Mouse (Mus musculus): Measurements from ENCODE around the gene Sirt1. TPM values are rescaled to one million over a fixed set of nuclear protein-coding genes. Genes with fewer than 3 reads are reported as not detected.
A peak's percentile ranks its signal among the peaks of the same experiment; 100 is the strongest.

Sirt1 gene
- polyA plus RNA-seq, 1 experiment from 2014 or later, result 3.4 TPM

GRCm38 (mm10) chr10:63308582-63309366 is 72.7 kb downstream of the Sirt1 start:
- Histone ChIP-seq H3K4me1 (ENCODE audit: control insufficient read depth, insufficient read depth, low read depth, low read length) (no peaks in the 10 kb centered on the region), H3K27me3 (replicated peaks; ENCODE audit: control insufficient read depth, insufficient read depth, low read length) (no peaks in the 10 kb centered on the region), H3K36me3 (ENCODE audit: control insufficient read depth, insufficient read depth, low read length) (peaks cover 15% of the 10 kb centered on the region), H3K9ac (ENCODE audit: low read depth, low read length) (no peak overlapping the region), H3K4me3 (ENCODE audit: low read length) (no peak overlapping the region), H3K4me2 (ENCODE audit: low read length) (no peak overlapping the region), H3K27ac (ENCODE audit: low read depth, low read length) (no peak overlapping the region), H3K9me3 (ENCODE audit: control insufficient read depth, low read length) (no peaks in the 10 kb centered on the region)
- ATAC-seq, result peak; percentile 74
- 41% methylated on average over 10 of the region's 10 CpGs for WGBS

GRCm38 (mm10) chr10:63302356-63302755 is 79.1 kb downstream of the Sirt1 start:
- ATAC-seq, result no peak
- Histone ChIP-seq H3K9ac (ENCODE audit: low read depth, low read length) (no peak overlapping the region), H3K9me3 (ENCODE audit: control insufficient read depth, low read length) (no peaks in the 10 kb centered on the region), H3K27ac (ENCODE audit: low read depth, low read length) (no peak overlapping the region), H3K27me3 (replicated peaks; ENCODE audit: control insufficient read depth, insufficient read depth, low read length) (no peaks in the 10 kb centered on the region), H3K4me3 (ENCODE audit: low read length) (no peak overlapping the region), H3K36me3 (ENCODE audit: control insufficient read depth, insufficient read depth, low read length) (peaks cover 9% of the 10 kb centered on the region), H3K4me2 (ENCODE audit: low read length) (no peak overlapping the region), H3K4me1 (ENCODE audit: control insufficient read depth, insufficient read depth, low read depth, low read length) (no peaks in the 10 kb centered on the region)
- 98% methylated on average over 2 of the region's 2 CpGs for WGBS

GRCm38 (mm10) chr10:63282846-63283245 is 98.7 kb downstream of the Sirt1 start:
- 90% methylated on average over 7 of the region's 7 CpGs for WGBS
- Histone ChIP-seq H3K27ac (ENCODE audit: low read depth, low read length) (no peak overlapping the region), H3K4me2 (ENCODE audit: low read length) (no peak overlapping the region), H3K9me3 (ENCODE audit: control insufficient read depth, low read length) (no peaks in the 10 kb centered on the region), H3K9ac (ENCODE audit: low read depth, low read length) (no peak overlapping the region), H3K36me3 (ENCODE audit: control insufficient read depth, insufficient read depth, low read length) (peaks cover 27% of the 10 kb centered on the region), H3K27me3 (replicated peaks; ENCODE audit: control insufficient read depth, insufficient read depth, low read length) (no peaks in the 10 kb centered on the region), H3K4me3 (ENCODE audit: low read length) (no peak overlapping the region), H3K4me1 (ENCODE audit: control insufficient read depth, insufficient read depth, low read depth, low read length) (no peaks in the 10 kb centered on the region)
- ATAC-seq, result no peak

GRCm38 (mm10) chr10:63282417-63282816 is 99.1 kb downstream of the Sirt1 start:
- H3K4me1 ChIP-seq (ENCODE audit: control insufficient read depth, insufficient read depth, low read depth, low read length), result no peaks in the 10 kb centered on the region
- H3K36me3 ChIP-seq (ENCODE audit: control insufficient read depth, insufficient read depth, low read length), result peaks cover 27% of the 10 kb centered on the region
- no peak overlapping the region for H3K27ac ChIP-seq (ENCODE audit: low read depth, low read length)
- H3K4me2 ChIP-seq (ENCODE audit: low read length), result no peak overlapping the region
- WGBS, result 94% methylated on average over 4 of the region's 4 CpGs
- H3K9ac ChIP-seq (ENCODE audit: low read depth, low read length), result no peak overlapping the region
- no peaks in the 10 kb centered on the region for H3K9me3 ChIP-seq (ENCODE audit: control insufficient read depth, low read length)
- ATAC-seq, result no peak
- H3K4me3 ChIP-seq (ENCODE audit: low read length), result no peak overlapping the region
- no peaks in the 10 kb centered on the region for H3K27me3 ChIP-seq (replicated peaks; ENCODE audit: control insufficient read depth, insufficient read depth, low read length)

- Histone ChIP-seq H3K36me3 (ENCODE audit: control insufficient read depth, insufficient read depth, low read length) (peaks cover 18% of the 10 kb centered on the region), H3K4me3 (ENCODE audit: low read length) (no peak overlapping the region), H3K9ac (ENCODE audit: low read depth, low read length) (no peak overlapping the region), H3K27ac (ENCODE audit: low read depth, low read length) (no peak overlapping the region), H3K4me2 (ENCODE audit: low read length) (no peak overlapping the region), H3K4me1 (ENCODE audit: control insufficient read depth, insufficient read depth, low read depth, low read length) (no peaks in the 10 kb centered on the region), H3K9me3 (ENCODE audit: control insufficient read depth, low read length) (no peaks in the 10 kb centered on the region), H3K27me3 (replicated peaks; ENCODE audit: control insufficient read depth, insufficient read depth, low read length) (no peaks in the 10 kb centered on the region)
- WGBS, result 88% methylated on average over 3 of the region's 3 CpGs
- no peak for ATAC-seq
Measured at GRCm38 (mm10) chr10:63279851-63280250, 101.7 kb downstream of the Sirt1 start.

GRCm38 (mm10) chr10:63277010-63277409 is 104.5 kb downstream of the Sirt1 start:
- Histone ChIP-seq H3K27me3 (replicated peaks; ENCODE audit: control insufficient read depth, insufficient read depth, low read length) (no peaks in the 10 kb centered on the region), H3K27ac (ENCODE audit: low read depth, low read length) (no peak overlapping the region), H3K36me3 (ENCODE audit: control insufficient read depth, insufficient read depth, low read length) (peaks cover 22% of the 10 kb centered on the region), H3K4me3 (ENCODE audit: low read length) (no peak overlapping the region), H3K9me3 (ENCODE audit: control insufficient read depth, low read length) (no peaks in the 10 kb centered on the region), H3K9ac (ENCODE audit: low read depth, low read length) (no peak overlapping the region), H3K4me2 (ENCODE audit: low read length) (no peak overlapping the region), H3K4me1 (ENCODE audit: control insufficient read depth, insufficient read depth, low read depth, low read length) (no peaks in the 10 kb centered on the region)
- whole genome bisulfite sequencing, result 93% methylated on average over 3 of the region's 3 CpGs
- ATAC-seq, result no peak

- Histone ChIP-seq H3K4me1 (ENCODE audit: control insufficient read depth, insufficient read depth, low read depth, low read length) (no peaks in the 10 kb centered on the region), H3K4me2 (ENCODE audit: low read length) (no peak overlapping the region), H3K27me3 (replicated peaks; ENCODE audit: control insufficient read depth, insufficient read depth, low read length) (no peaks in the 10 kb centered on the region), H3K9ac (ENCODE audit: low read depth, low read length) (no peak overlapping the region), H3K4me3 (ENCODE audit: low read length) (no peak overlapping the region), H3K9me3 (ENCODE audit: control insufficient read depth, low read length) (no peaks in the 10 kb centered on the region), H3K27ac (ENCODE audit: low read depth, low read length) (no peak overlapping the region), H3K36me3 (ENCODE audit: control insufficient read depth, insufficient read depth, low read length) (peaks cover 16% of the 10 kb centered on the region)
- no peak for ATAC-seq
- 91% methylated on average over 5 of the region's 5 CpGs for WGBS
Measured at GRCm38 (mm10) chr10:63272868-63273267, 108.6 kb downstream of the Sirt1 start.

GRCm38 (mm10) chr10:63272401-63272800 is 109.1 kb downstream of the Sirt1 start:
- H3K27ac ChIP-seq (ENCODE audit: low read depth, low read length), result no peak overlapping the region
- H3K9ac ChIP-seq (ENCODE audit: low read depth, low read length), result no peak overlapping the region
- no peak overlapping the region for H3K4me3 ChIP-seq (ENCODE audit: low read length)
- H3K4me2 ChIP-seq (ENCODE audit: low read length), result no peak overlapping the region
- H3K4me1 ChIP-seq (ENCODE audit: control insufficient read depth, insufficient read depth, low read depth, low read length), result no peaks in the 10 kb centered on the region
- H3K27me3 ChIP-seq (replicated peaks; ENCODE audit: control insufficient read depth, insufficient read depth, low read length), result no peaks in the 10 kb centered on the region
- no peak for ATAC-seq
- no peaks in the 10 kb centered on the region for H3K9me3 ChIP-seq (ENCODE audit: control insufficient read depth, low read length)
- peaks cover 14% of the 10 kb centered on the region for H3K36me3 ChIP-seq (ENCODE audit: control insufficient read depth, insufficient read depth, low read length)
